Mouse (Mus musculus) cerebellum, adult 2 months (tissue): ENCODE measurements around the gene Clec12a. TPM values are rescaled to one million over a fixed set of nuclear protein-coding genes. Genes with fewer than 3 reads are reported as not detected.

Experiments
- DNase-seq, 2 experiments: peaks; one replicate each; pipeline ENCODE4 v3.0.0; 2021
- H3K27ac ChIP-seq: fragments of 200-500 bp; 2 replicates; pipeline ENCODE4 v1.5.1; 2012; ENCODE audit warnings: low read length, control low read depth, inconsistent platforms; ENCODE audit not compliant: insufficient read depth
- H3K27me3 ChIP-seq: fragments of 200-500 bp; 2 replicates; pipeline ENCODE4 v1.6.1; 2012; ENCODE audit warnings: inconsistent platforms, mild to moderate bottlenecking, low read length, moderate library complexity; ENCODE audit not compliant: control insufficient read depth, insufficient read depth
- H3K4me1 ChIP-seq: fragments of 200-500 bp; 2 replicates; pipeline ENCODE4 v1.6.1; 2011; ENCODE audit warnings: low read length; ENCODE audit not compliant: control insufficient read depth, insufficient read depth
- H3K4me3 ChIP-seq: fragments of 200-500 bp; replicated peaks from 2 replicates; pipeline ENCODE3; 2011; ENCODE audit warnings: mild to moderate bottlenecking, low read depth, low read length, control low read depth; ENCODE audit not compliant: insufficient read depth
- CTCF ChIP-seq: fragments of 200-500 bp; IDR thresholded peaks from 2 replicates; pipeline ENCODE4 v1.5.1; 2011; ENCODE audit warnings: low read depth, mild to moderate bottlenecking, control low read depth, low read length, moderate library complexity, borderline replicate concordance; ENCODE audit not compliant: insufficient read depth
- POLR2A ChIP-seq: fragments of 200-500 bp; IDR thresholded peaks from 2 replicates; pipeline ENCODE4 v1.6.1; 2011; ENCODE audit warnings: low read length, control low read depth, borderline replicate concordance; ENCODE audit not compliant: insufficient read depth
- WGBS: fragments of 180-500 bp; shearing (Covaris S2); methylation state at CpG from one replicate; pipeline ENCODE4 v1.1.7; 2018; 5-methylcytosine and 5-hydroxymethylcytosine counted together
- polyA plus RNA-seq: library from polyadenylated mRNA; depleted of rRNA; stranded (reverse); fragments of >200 nt; gene quantifications from 2 replicates; pipeline ENCODE4 v1.2.3, GENCODE M21; 2012; rRNA removed

Clec12a gene
- polyA plus RNA-seq, 1 experiment = 0.13 TPM

- Histone ChIP-seq H3K4me3 (no peak overlapping the region), H3K4me1 (no peaks in the 10 kb centered on the region), H3K27me3 (no peaks in the 10 kb centered on the region), H3K27ac (no peak overlapping the region)
- 90% methylated on average over 6 of the region's 6 CpGs for WGBS
- no peak for TF ChIP-seq CTCF
- TF ChIP-seq POLR2A = no peak
- no peak for DNase-seq
These were observed 60.9 kb downstream of the Clec12a start for GRCm38 (mm10) chr6:129403391-129403790.

GRCm38 (mm10) chr6:129405999-129406398 is 63.5 kb downstream of the Clec12a start:
- no peaks in the 10 kb centered on the region for H3K4me1 ChIP-seq
- no peak for DNase-seq
- TF ChIP-seq POLR2A (no peak), CTCF (no peak)
- H3K4me3 ChIP-seq = no peak overlapping the region
- no peaks in the 10 kb centered on the region for H3K27me3 ChIP-seq
- no peak overlapping the region for H3K27ac ChIP-seq

DNA sequence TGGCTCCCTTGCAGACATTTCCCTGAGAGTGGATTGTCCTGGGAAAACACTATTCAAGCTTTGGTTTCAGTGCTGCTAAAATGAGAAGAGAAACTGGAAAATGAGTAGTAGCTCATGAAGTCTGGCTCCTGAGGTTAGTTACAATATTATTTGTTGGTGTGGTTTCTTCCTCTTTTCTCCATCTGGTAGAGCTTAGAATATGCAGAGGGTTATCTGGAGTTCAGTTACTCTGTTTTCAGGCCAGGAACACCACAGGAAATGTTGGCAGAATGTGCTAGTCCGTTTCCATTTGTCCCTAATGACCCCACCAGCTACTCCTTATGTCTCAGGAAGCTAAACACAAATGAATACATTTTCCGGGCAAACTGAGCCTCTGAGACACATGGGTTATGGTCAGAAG is 64.8 kb downstream of the Clec12a start:
- Histone ChIP-seq H3K27ac (no peak overlapping the region), H3K27me3 (no peaks in the 10 kb centered on the region), H3K4me1 (no peaks in the 10 kb centered on the region), H3K4me3 (no peak overlapping the region)
- TF ChIP-seq POLR2A (no peak), CTCF (no peak)
- WGBS = 2% methylated on average over 2 of the region's 2 CpGs
- DNase-seq = no peak

GRCm38 (mm10) chr6:129408562-129408961 is 66.1 kb downstream of the Clec12a start, which contains the start of gene Clec9a:
Gene Clec9a, plus strand, starts transcription at chr6:129408862.
- DNase-seq = no peak
- Histone ChIP-seq H3K4me3 (no peak within 1 kb of the TSS), H3K27ac (no peak within 1 kb of the TSS), H3K4me1 (no peaks in the 10 kb centered on the region), H3K27me3 (no peaks in the 10 kb centered on the region)
- WGBS = 92% methylated on average over 2 of the region's 2 CpGs
- TF ChIP-seq POLR2A (no peak), CTCF (no peak)

- H3K4me3 ChIP-seq = no peak overlapping the region
- no peaks in the 10 kb centered on the region for H3K4me1 ChIP-seq
- H3K27ac ChIP-seq = no peak overlapping the region
- H3K27me3 ChIP-seq = no peaks in the 10 kb centered on the region
- TF ChIP-seq CTCF (no peak), POLR2A (no peak)
- 88% methylated on average over 1 of the region's 1 CpGs for WGBS
- no peak for DNase-seq
These were observed 71.7 kb downstream of the Clec12a start for GRCm38 (mm10) chr6:129414177-129414576.

Other genes starting within 250 kb of the Clec12a start
- not detected in 2 replicates for gene Clec2e, start 241.8 kb upstream of the Clec12a start, polyA plus RNA-seq
- gene Clec2d, start 162.1 kb upstream of the Clec12a start, polyA plus RNA-seq = 12.2 and 14.9 TPM in 2 replicates
- gene Cd69, start 67.3 kb upstream of the Clec12a start, polyA plus RNA-seq = 0.07 and 0.14 TPM in 2 replicates
- not detected in 2 replicates for gene 4922502D21Rik, start 10.9 kb upstream of the Clec12a start, polyA plus RNA-seq
- 0.17 and 0.33 TPM in 2 replicates for gene Clec12b, start 43.2 kb downstream of the Clec12a start, polyA plus RNA-seq
- gene Clec1b, start 54.6 kb downstream of the Clec12a start, polyA plus RNA-seq = 0.16 and 0.17 TPM in 2 replicates
- 0.06 TPM in 1 of 2 replicates, not detected in the other for gene Clec9a, start 66.2 kb downstream of the Clec12a start, polyA plus RNA-seq
- gene Clec1a, start 109.3 kb downstream of the Clec12a start, polyA plus RNA-seq = 0.44 and 0.49 TPM in 2 replicates
- gene Olr1, start 164.5 kb downstream of the Clec12a start, polyA plus RNA-seq = not detected in 2 replicates
- gene Tmem52b, start 169.9 kb downstream of the Clec12a start, polyA plus RNA-seq = not detected in 2 replicates
- gene Gabarapl1, start 190.5 kb downstream of the Clec12a start, polyA plus RNA-seq = 380 and 434 TPM in 2 replicates
- gene Klre1, start 235.2 kb downstream of the Clec12a start, polyA plus RNA-seq = 0.06 TPM in 1 of 2 replicates, not detected in the other
- gene Klrd1, start 249.1 kb downstream of the Clec12a start, polyA plus RNA-seq = 0.13 TPM in 1 of 2 replicates, not detected in the other